Mouse (Mus musculus) lung, postnatal 0 days (tissue): ENCODE results near the gene Zfp13.
"Not testable (repeated sequence)": the region's sequence is repeated elsewhere in the genome, so short reads cannot be mapped to it uniquely, and the experiment has no call there.

Experiments
- CTCF ChIP-seq: IDR thresholded peaks from 2 replicates; pipeline ENCODE4 v1.5.1; 2016; ENCODE audit warnings: antibody characterized with exemption, mild to moderate bottlenecking
- EP300 ChIP-seq: IDR thresholded peaks from 2 replicates; pipeline ENCODE4 v1.6.1; 2016; ENCODE audit warnings: antibody characterized with exemption, mild to moderate bottlenecking, control low read depth

GRCm38 (mm10) chr17:23595139-23595538 is 4.1 kb downstream of the Zfp13 start:
- not testable (repeated sequence) for TF ChIP-seq CTCF, EP300
